Mouse (Mus musculus): ENCODE results near the gene Mertk. TPM values are rescaled to one million over a fixed set of nuclear protein-coding genes. Genes with fewer than 3 reads are reported as not detected.

The Mertk gene
- total and polyA plus RNA-seq, 3 experiments, result 0.05 TPM; not detected in 2

DNA sequence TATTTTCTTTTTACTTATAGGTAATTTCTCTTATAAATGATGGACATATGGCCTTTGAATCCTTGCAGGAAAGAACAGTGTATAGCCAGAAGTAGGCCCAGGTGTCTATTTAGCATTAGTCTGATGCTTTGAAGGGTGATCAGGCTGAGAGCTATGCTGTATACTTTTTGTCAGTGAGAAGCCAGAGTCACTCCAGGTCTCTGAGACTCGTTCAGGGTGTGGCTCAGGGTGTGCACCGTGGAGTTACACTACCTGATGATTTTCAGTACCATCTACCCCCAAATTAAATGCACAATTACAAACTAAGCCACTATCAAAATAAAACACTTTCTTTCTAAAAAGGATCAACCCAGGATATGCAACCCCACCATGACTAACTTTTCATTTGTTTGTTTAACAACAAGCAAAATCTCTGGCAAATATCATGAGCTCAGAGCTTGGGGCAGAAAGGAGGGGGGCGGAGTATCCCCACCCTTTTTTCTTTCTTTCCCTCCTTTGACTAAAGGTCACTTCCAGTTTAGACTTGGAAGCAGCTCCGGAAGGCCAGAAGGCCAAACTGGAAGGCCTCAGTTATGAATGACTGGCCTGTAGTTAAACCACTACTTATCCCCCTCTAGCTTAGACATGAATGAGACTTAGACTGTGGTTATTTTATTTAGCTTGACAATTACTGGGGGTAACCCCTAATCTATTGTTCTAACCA, 69.9 kb downstream of the Mertk start:
- no peak for DNase-seq (ENCODE audit: extremely low read depth)
- in situ Hi-C loops (cut with MboI; ENCODE audit: low pct_ligation_motif_present, low pct_unique_long_range_greater_than_20kb, low sequenced_read_pairs), result no loop called here
- Histone ChIP-seq H3K4me2 (ENCODE audit: insufficient read depth, low read depth, poor library complexity, severe bottlenecking) (no peak overlapping the region), H3K79me2 (replicated peaks; ENCODE audit: control insufficient read depth, extremely low read depth, insufficient read depth, poor library complexity, severe bottlenecking) (no peaks in the 10 kb centered on the region), H3K9me3 (replicated peaks; ENCODE audit: low read length) (no peaks in the 10 kb centered on the region), H3K4me3 (replicated peaks in 1 of 3; ENCODE audit: low read depth in 2 of 3, low read length in 2 of 3, poor library complexity in 1 of 3) (no peak overlapping the region), H3K36me3 (replicated peaks in 1 of 2; ENCODE audit: control insufficient read depth in 1 of 2, insufficient read depth in 1 of 2, low read length in 1 of 2) (no peaks in the 10 kb centered on the region), H3K27ac (ENCODE audit: insufficient read depth, low read depth) (no peak overlapping the region), H3K4me1 (ENCODE audit: control insufficient read depth in 1 of 2, insufficient read depth in 2 of 2) (peaks cover 6 to 20% of the 10 kb centered on the region in 2 experiments; a peak in 3 of 4 replicates), H3K9ac (ENCODE audit: insufficient read depth, low read depth) (no peak overlapping the region), H3K27me3 (replicated peaks) (no peaks in the 10 kb centered on the region)
- no peak for TF ChIP-seq MAFK (IDR thresholded peaks at IDR 0.05; ENCODE audit: insufficient replicate concordance, low read length)
- TF ChIP-seq CHD1 (IDR thresholded peaks at IDR 0.05; ENCODE audit: low read depth, low read length), result no peak
- no peak for TF ChIP-seq POLR2A (IDR thresholded peaks at IDR 0.05; ENCODE audit: low read depth, low read length)
- TF ChIP-seq RCOR1 (conservative IDR thresholded peaks at IDR 0.05; ENCODE audit: low read depth, low read length), result no peak
- no peak for TF ChIP-seq RAD21 (IDR thresholded peaks at IDR 0.05; ENCODE audit: low read depth, low read length)
- dilution Hi-C loops (cut with MboI; ENCODE audit: extremely low pct_ligation_motif_present, extremely low pct_unique_long_range_greater_than_20kb, low sequenced_read_pairs), result no loop called here

DNA sequence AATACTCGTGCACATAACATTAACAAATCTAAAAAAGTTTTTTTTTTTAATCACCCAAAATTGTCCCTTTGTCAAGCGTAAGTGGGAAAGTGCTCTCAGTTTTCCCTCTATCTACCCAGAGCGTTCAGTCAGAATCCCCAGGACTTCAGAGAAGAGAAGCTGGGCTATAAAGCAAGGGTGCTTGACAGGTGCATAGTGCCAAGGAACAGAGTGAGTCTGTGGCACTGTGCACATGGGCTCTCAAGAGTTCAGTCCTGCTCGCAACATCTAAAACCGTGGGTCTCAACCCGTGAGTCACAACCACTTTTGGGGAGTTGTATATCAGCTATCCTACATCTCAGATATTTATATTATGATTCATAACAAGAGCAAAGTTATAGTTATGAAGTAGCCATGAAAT, 71.8 kb downstream of the Mertk start:
- TF ChIP-seq NELFE (IDR thresholded peaks at IDR 0.05; ENCODE audit: low read depth, low read length) (no peak), ELF1 (IDR thresholded peaks at IDR 0.05; ENCODE audit: low read depth, low read length) (no peak), MAZ (IDR thresholded peaks at IDR 0.05; ENCODE audit: low read depth, low read length) (no peak), CHD1 (IDR thresholded peaks at IDR 0.05; ENCODE audit: low read depth, low read length) (no peak), E2F4 (IDR thresholded peaks at IDR 0.05; ENCODE audit: insufficient replicate concordance, low read depth, low read length) (no peak), RCOR1 (conservative IDR thresholded peaks at IDR 0.05; ENCODE audit: low read depth, low read length) (no peak), TBP (conservative IDR thresholded peaks at IDR 0.05; ENCODE audit: low read depth, low read length) (no peak), POLR2A (IDR thresholded peaks at IDR 0.05; ENCODE audit: low read depth, low read length) (no peak), POLR2AphosphoS2 (IDR thresholded peaks at IDR 0.05; ENCODE audit: low read depth, low read length) (no peak), SMC3 (IDR thresholded peaks at IDR 0.05; ENCODE audit: low read depth, low read length) (no peak), MAFK (IDR thresholded peaks at IDR 0.05; ENCODE audit: insufficient replicate concordance, low read length) (no peak), MXI1 (IDR thresholded peaks at IDR 0.05; ENCODE audit: low read depth, low read length) (no peak)
- no peak for DNase-seq (ENCODE audit: extremely low read depth)
- dilution Hi-C loops (cut with MboI; ENCODE audit: extremely low pct_ligation_motif_present, extremely low pct_unique_long_range_greater_than_20kb, low sequenced_read_pairs) (no loop called here), in situ Hi-C loops (cut with MboI; ENCODE audit: low pct_ligation_motif_present, low pct_unique_long_range_greater_than_20kb, low sequenced_read_pairs) (no loop called here)
- Histone ChIP-seq H3K27me3 (replicated peaks) (no peaks in the 10 kb centered on the region), H3K79me2 (replicated peaks; ENCODE audit: control insufficient read depth, extremely low read depth, insufficient read depth, poor library complexity, severe bottlenecking) (no peaks in the 10 kb centered on the region), H3K4me2 (ENCODE audit: insufficient read depth, low read depth, poor library complexity, severe bottlenecking) (no peak overlapping the region), H3K9me3 (replicated peaks; ENCODE audit: low read length) (no peaks in the 10 kb centered on the region), H3K4me3 (replicated peaks in 1 of 3; ENCODE audit: low read depth in 2 of 3, low read length in 2 of 3, poor library complexity in 1 of 3) (no peak overlapping the region), H3K27ac (ENCODE audit: insufficient read depth, low read depth) (no peak overlapping the region), H3K4me1 (ENCODE audit: control insufficient read depth in 1 of 2, insufficient read depth in 2 of 2) (peaks cover 6 to 20% of the 10 kb centered on the region in 2 experiments; a peak in 3 of 4 replicates), H3K36me3 (replicated peaks in 1 of 2; ENCODE audit: control insufficient read depth in 1 of 2, insufficient read depth in 1 of 2, low read length in 1 of 2) (no peaks in the 10 kb centered on the region), H3K9ac (ENCODE audit: insufficient read depth, low read depth) (no peak overlapping the region)
